Mouse (Mus musculus): ENCODE results near the gene Srpk3.

GRCm38 (mm10) chrX:73739151-73739550 lies 35.1 kb upstream of the Srpk3 start:
- TF ChIP-seq CTCF (conservative IDR thresholded peaks at IDR 0.05; ENCODE audit: insufficient read depth, insufficient read length, low read depth, low read length) (no peak), POLR2A (IDR thresholded peaks at IDR 0.05; ENCODE audit: low read depth, low read length) (no peak)
